Mouse (Mus musculus): ENCODE results near the gene Prkd3. TPM values are rescaled to one million over a fixed set of nuclear protein-coding genes. Genes with fewer than 3 reads are reported as not detected.
A peak's percentile ranks its signal among the peaks of the same experiment; 100 is the strongest.

Prkd3 gene
- 32.9 and 40.0 TPM in 2 replicates for total RNA-seq (2021)
- long read RNA-seq, transcript Prkd3-205 (7 exons, 3,201 nt): major isoform, 47 of 72 reads
- long read RNA-seq, partial matches to known transcripts: 14 of 72 reads
- long read RNA-seq, other reads (novel, unspliced or antisense): 10 of 72 reads

DNA sequence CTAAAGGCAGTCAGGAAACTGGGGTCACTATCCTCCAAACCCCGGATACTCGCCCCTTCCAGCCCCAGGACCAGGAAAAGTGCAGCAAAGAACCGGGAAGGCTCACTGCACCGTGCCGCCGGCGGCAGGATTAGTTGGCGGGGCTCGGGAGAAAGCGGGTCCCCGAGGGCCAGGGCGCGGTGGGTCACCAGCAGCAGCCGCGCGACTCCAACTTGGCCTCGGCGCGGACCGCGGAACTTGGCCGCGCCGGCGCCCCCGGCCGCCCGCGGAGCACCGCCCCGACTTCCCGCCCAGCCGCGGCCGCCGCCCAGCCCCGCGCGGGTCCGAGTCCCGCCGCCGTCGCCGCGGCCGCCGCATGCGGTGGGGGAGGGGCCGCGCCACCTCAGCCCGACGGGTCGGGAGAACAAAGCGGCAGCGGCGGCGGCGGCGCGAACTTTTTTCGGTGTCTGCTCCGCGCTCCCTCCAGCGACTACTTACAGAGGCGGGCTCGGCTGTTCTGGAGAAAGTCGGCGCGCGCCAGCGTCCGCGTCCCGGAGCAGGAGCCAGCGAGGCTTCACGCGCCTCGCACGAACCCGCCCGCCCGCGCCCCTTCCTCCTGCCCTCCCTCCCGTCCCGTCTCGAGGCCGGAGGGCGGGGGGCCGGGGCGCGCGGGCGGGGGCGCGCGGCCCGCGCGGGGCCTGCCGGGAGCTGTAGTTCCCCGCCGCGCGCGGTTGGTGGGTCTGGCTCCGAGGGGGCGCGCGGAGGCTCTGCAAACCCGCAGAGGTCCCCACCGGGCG is at the start of gene Prkd3:
TSS of gene Prkd3 (minus strand) at position 609 of the 776 bp plus-strand sequence.
- DNase-seq: peak; percentile 74

DNA sequence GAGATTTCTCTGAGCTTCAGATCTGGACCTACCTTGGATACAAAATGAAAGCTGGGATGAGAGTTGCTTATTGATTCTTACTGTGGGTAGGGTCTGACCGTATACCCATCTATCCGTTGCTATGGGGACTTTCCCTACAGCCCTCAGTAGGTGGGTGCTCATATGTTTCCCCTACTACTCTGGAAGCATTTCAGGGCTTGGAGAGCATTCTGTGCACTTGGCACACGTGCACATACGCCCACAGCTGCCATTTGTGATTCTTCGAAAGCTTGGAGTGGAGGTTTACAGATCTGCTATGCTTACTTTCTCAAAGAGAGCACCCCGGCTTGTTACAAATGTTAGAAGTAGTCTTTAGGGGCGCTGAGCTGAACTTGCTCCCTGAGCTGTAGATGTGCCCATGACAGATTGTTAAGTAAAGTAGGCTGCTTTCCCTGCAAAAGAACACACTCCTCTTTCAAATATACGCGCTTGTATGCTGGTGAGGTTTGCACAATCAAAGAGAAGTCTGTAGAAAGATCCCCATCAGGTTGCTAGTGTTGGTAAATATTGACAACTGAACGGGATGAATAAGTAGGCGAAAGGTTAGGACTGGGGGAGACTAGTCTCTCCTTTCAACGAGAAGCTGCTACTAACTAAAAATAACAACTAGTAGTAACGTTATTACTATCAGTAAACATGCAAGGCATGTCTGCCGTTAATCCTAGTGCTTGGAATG is 49.3 kb upstream of the Prkd3 start:
- DNase-seq: no peak

DNA sequence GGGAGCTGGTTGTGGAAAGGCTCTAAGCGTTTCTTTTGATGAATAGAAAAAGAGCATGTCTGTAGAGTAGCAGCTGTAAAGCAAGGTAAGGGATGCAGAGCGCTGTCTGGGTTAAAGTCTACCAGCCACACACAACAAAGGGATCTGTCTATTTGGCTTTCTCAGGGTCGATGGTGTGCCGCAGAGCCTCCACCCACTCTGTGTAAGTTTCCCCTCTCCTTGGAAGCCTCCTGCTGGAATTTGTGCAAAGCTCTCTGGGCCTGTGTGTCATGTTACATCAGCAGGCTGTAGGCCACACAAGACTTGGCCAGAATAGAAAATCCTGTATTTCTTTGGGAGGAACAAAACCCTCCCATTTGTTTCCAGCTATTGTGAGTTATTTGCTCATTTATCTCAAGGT is 48.4 kb upstream of the Prkd3 start:
- no peak for DNase-seq

DNA sequence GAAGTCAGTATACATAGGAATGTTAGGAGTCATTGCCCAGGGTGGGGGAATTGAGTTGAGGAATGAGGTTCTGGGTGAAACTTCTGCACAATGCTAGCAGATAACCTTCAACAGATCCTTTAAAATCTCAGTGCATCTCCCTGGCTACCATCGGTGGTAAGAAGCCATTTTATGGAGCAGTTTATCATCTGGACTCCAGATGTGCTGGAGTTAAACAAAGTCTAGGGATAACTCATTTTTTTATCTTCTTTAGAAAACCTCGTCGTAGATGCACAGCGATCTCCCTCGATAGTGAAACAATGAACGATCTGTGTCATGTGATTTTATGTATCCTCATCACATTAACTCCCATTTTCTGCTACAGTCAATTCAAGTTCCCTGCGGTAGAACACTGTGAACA is 48.0 kb upstream of the Prkd3 start:
- no peak for DNase-seq

DNA sequence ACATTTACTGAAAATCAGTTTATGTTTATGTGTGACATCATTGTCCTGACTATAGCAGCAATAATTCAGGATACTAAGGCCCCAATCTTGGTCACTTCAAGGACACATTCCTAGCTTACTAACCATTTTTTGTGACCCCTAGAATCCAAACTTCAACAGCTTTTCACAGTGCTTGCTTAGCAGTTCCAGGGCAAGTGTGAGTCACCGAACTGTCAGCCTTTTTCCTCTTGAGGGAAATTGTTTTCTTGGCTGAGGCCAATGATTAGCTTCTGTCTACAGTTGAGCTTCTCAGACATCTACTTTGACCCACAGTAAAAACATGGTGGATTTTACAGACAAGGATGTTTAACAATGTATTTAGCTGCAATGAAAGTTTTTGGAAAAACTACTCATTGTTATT is 43.6 kb upstream of the Prkd3 start:
- no peak for DNase-seq

DNA sequence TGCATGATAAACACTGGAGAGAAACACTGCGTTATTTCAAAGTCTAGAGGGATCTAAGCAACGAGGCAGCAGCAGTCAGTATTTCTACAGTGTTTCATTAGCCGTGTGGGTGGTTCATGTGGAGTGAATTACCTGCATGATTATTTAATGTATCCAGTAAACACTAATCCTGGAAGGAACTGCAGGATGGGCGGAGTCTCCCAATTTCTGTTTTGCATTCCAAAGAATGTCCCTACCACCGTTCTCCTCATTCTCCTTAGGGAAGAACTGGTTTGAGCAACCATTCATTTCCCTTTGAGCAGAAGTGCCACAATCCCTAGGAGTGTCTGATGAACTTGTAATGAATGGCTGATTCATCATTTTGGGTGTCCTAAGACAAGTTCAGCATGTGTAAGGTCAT is 39.6 kb upstream of the Prkd3 start:
- no peak for DNase-seq

DNA sequence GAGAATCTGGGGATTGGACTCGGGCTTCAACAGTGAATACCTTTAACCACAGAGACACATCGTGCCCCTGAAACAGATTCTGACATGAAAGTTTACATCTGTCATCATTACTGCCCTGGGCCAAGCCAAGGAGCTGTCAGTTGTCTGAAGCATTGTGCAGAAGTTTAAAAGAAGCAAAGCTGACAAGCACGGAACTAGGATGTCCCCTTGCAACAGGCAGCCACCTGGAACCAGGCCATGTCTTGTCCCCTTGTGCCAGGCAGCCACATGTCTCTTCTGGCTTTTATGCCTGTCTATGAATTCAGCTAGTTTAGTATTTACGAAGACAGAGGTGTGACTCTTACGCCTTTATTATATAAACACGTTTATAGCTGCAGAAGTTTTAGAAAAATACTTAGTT is 37.7 kb upstream of the Prkd3 start:
- no peak for DNase-seq

DNA sequence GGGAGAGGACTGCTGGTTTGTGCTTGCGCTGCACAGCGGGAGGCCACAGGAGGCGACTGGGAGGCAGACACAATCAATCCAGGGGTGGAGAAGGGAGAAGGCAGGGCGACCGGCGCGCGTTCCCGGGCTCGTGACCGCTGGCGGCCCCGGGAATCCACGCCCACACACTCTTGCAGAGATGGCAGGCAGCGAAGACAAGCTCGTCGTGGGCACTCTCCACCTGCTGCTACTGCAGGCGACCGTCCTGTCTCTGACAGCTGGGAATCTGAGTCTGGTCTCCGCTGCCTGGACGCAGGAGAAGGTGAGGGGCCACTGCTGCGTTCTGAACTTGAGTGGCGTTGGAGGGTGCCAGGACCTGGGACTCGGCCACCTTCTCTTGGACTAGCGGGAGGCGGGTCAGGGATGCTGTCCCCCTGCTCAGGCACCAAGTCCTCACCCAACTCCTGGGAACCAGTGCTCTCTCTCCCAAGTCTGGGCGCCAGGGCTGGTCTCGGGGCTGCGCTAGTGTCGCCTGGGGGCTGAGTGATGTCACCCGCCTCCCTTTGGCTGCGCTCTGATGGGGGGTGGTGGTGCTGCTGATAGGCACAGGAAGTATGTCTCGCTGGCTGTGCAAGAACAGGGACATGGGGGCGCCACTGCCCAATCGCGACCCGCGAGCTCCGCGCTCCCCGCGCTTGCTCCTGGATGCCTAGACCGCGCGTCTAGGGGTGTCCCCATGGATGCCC is 31.6 kb upstream of the Prkd3 start:
- DNase-seq: peak; percentile 67

DNA sequence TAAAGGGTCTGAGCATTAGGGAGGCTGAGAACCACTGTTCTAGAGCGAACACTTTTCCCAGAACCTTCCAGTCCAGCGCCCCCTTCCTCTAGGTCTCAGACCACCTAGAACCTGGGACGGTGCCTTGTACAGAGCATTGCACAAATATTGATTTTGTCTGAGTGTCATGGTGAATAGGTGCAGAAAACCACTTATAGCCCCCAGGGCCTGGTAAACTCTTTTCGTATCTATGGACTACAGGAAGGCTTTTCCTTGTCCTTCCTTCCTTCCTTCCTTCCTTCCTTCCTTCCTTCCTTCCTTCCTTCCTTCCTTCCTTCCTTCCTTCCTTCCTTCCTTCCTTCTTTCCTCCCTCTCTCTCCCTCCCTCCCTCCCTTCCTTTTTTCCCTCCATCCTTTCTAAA is 31.0 kb upstream of the Prkd3 start, which contains the start of gene Qpct:
TSS of gene Qpct (plus strand) at position 301 of the 400 bp plus-strand sequence.
- no peak for DNase-seq

DNA sequence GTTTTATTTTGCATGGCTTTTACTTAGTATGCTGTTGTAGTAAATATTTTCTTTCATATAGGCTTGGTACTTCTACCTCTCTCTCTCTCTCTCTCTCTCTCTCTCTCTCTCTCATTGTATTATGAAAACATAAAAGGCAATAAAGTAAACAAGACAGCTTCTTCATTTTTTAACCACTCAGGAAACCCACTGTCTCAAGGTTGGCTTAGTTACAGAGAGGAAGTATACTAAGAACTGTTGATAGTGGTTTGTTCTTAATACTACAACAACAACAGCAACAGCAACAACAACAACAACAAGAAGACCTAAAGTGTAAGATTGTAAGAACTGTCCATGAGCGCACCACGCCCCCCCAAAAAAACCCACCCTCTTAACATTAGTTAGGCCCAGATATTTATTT is 23.1 kb upstream of the Prkd3 start:
- no peak for DNase-seq

DNA sequence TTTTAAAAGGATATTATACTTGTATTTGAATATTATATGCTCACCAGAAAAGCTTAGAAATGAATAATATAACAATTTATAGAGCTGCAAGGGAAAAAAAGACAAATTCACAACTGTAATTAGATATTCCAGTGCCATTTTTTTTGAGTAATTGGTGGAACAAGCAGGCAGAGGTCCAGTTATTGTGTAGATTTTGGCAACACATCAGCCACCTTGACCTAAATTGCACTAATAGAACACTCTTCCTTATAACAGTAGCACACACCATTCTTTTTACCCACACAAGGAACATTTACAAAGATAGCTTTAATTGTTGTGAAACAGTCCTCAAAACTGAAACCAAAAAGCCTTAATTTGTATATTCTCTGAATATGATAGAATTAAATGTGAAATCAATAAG is 19.0 kb upstream of the Prkd3 start:
- no peak for DNase-seq

DNA sequence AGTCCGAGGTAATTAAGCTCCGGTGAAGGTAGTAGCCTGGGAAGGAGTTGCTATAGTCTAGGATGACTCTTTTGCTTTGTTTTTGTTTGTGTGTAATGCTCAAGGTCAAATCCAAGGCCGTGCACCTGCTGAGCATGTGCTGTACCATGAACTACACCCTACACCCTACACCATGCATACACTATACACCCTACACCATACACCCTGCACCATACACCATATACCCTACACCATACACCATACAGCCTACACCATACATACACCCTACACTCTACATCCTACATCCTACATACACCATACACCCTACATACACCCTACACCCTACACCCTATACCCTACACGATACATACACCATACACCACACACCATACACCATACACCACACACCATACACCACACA is 12.2 kb upstream of the Prkd3 start:
- DNase-seq: no peak

DNA sequence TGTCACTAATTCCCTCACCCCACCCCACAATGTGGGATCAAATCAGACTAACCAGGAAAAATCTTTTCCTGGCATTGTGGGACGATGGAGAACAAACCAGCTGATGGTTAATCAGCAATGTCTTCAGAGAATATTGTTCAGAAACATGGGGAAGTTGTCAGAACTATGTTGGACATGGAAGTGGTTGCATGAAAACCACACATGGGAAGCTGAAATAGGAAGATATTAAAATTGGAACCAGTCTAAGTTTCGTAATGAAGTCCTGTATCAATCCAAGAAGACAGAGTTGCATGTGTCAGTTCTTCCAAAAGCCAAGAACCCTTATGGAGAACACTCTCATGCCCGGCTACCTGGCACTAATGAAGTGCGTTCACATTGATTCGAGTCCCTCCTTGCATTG is 11.0 kb upstream of the Prkd3 start:
- DNase-seq: no peak

DNA sequence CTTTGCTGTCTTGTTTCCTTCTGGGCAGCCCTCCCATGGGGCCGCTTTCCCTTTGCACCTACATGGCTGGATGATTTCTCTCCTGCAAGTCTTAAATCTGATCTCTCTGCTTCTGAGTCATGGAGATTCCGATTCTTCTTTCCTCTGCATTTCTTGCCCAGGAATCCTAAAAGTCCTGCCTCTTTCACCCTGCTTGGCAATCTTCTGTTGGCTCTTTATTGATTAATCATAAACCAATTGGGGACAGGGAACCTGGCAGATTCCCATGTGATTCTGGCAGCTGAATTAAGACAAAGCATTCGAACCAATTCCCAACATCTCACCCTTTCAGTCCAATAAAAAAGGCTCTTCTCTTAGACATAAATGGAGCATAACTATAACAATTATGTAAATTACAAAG is 8.6 kb upstream of the Prkd3 start:
- no peak for DNase-seq

DNA sequence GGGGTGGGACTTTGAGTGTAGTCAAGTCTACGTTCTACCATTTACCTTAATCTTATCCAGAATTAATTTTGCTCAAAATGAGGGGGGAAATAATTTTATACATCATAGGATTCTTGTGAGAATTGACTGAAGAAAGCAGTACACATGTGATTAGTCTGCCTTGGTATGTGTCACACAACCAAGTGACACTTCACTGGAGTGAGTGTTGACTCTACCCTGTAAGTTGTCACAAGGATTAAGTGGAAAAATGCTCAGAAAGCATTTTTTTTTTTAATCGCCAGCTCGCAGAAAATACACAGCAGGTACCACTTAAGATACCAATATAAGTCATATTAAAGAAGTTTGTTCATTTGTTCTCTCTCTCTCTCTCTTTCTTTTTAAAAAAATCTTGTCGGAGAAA is 3.9 kb upstream of the Prkd3 start:
- no peak for DNase-seq

DNA sequence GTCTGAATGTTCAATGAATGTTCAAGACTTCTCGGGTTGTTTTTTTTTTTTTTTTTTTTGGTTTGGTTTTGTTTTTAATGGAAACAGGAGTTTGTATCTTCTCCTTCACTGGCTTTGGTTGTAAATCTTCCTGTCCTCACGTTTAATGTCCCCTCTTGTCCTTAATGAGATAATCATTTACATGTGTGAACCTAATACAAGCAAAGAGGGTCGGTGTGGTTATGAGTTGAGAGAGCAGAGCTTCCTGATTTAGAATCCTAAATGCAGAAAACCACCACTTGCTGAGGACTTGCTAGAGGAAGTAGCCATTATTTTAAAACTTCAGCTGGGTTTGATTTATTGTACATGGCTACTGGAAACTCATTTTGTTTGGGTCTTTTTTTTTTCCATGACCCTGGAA is 2.1 kb upstream of the Prkd3 start:
- no peak for DNase-seq

DNA sequence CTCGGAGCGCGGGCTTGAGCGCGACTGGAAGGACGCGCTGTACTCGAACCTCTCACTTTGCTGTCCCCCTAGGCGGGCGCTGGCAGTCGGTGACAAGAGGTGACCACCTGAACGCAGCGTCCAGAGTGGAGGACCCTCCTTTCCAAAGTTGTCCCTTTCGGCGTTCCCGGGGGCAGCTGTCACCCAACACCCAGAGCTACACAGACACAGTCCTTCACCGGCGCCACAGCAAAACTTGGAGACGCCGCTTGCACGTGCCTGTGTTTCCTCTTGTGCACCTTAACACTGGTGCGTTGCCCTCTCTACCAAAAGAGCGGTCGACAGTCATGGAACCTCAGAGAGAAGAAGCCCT is 344 bp upstream of the Prkd3 start:
- no peak for DNase-seq

DNA sequence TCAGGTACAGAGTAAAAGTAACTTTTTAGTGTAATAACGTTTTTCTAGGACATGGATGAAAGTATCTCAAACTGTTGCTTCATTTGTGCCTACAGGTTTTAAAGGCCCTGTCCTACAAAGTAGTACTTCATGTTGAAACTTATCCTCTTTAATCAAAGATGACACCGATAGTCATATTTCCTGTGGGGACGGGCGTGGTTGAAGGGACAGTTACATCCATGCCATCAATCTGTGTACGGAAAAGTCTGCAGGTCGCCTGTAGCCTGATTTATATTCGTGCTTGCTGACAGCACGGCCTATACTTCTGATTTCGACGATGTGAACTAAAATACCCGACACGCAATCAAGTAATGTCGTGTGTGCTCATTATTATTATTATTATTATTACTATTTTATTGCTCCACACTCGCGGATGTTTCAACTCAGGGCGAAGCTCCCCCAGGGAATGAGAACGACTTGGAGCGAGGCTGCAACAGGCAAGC is 849 bp downstream of the Prkd3 start:
- no peak for DNase-seq

DNA sequence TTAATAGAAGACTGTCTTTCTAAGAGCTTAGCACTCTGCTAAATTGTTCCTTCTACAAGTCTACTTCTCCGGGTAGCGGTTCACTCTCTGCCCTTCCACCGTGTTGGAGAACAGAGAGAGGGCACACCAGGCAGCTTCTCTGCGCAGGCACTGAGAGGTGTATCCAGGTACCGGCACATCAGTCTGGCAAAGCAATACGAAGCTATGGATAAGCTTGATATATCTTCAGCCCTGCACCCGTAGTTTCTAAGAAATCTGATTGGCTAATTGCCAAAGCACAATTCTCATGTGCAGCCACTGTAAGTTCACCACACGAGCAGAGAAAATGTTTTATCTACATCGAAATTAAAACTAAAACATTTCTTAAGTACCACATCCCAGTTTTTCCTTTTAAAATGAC is 2.2 kb downstream of the Prkd3 start:
- DNase-seq: no peak

DNA sequence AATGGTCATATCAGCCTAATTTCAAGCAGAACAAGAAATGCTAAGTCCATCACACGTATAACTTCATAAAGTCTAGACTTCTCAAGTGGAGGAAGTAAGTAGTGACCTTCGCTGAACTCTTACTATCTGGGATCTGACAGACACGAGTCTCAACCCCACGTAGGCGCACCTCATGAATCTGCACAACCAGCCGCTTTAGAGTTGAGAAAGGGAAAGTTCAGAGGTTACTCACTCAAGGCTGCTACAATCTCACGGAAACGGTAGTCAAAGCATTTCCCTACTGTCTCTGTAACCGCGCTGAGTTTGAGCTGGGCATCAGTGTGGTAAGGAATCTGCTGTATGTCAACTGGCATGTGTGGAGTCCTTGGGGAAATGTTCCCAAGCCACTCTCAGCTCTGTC is 4.8 kb downstream of the Prkd3 start:
- DNase-seq: no peak

DNA sequence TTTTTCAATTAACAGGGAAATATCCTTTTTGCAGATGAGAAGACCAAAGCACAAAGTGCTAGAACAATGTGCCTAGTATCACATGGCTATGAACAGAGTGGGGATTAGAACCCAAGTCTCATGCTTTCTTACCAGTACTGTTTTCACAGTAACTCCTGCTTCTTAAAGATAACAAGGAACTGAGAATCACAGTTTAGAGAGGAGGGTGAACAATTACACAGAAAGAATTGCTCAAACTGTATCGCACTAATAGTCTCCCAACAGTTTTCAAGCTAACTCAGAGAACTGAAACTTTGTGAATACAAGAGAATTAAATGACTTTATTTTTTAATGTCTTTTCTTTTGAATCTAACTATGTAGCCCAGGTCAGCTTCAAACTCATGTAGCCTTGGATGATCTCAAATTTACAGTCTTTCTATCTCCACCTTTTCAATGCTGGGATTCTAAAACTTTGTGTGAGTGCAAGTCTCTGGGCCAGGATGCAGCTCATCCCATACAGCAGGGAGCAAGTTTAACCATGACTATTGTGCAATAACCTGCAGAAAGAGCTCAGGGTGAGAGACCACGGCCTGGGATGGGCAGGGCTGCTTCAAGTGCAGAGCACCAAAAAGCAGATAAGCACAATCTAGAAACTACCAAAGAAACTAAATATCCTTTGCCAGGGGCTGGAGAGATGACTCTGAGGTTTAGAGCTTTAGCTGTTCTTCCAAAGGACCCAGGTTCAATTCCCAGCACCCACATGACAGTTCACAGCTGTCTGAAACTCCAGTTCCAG is 5.5 kb downstream of the Prkd3 start:
- no peak for DNase-seq

DNA sequence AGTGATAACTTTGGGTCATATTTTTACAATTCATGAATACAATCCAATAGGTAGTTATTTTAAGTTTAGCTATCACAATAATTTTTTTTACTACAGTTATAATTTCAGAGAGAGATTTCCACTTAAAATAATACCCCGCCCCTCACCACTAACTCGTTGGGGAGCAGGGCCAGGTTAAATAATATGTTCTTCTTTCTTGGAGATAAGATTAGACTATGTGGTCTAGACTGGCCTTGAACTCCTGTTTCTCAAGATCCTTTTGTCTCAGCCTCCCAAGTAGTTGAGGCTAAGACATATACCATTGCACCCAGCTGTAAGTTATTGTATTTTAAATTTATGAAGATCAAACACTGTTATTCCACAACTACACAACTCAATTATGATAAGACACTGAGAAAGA is 7.0 kb downstream of the Prkd3 start:
- no peak for DNase-seq
